Mouse (Mus musculus) testis, adult 2 months (tissue): Measurements from ENCODE around the gene B020004J07Rik.
"Not testable (repeated sequence)": the region's sequence is repeated elsewhere in the genome, so short reads cannot be mapped to it uniquely, and the experiment has no call there.

Experiments
- CTCF ChIP-seq: fragments of 200-500 bp; IDR thresholded peaks from 2 replicates; pipeline ENCODE4 v1.5.1; 2012; ENCODE audit warnings: low read depth, mild to moderate bottlenecking, inconsistent platforms, low read length, moderate library complexity; ENCODE audit not compliant: control insufficient read depth, insufficient read depth, insufficient replicate concordance
- POLR2A ChIP-seq: fragments of 200-500 bp; IDR thresholded peaks from 2 replicates; pipeline ENCODE4 v1.6.1; 2012; ENCODE audit warnings: low read depth, mild to moderate bottlenecking, inconsistent platforms, low read length, moderate library complexity; ENCODE audit not compliant: control insufficient read depth

DNA sequence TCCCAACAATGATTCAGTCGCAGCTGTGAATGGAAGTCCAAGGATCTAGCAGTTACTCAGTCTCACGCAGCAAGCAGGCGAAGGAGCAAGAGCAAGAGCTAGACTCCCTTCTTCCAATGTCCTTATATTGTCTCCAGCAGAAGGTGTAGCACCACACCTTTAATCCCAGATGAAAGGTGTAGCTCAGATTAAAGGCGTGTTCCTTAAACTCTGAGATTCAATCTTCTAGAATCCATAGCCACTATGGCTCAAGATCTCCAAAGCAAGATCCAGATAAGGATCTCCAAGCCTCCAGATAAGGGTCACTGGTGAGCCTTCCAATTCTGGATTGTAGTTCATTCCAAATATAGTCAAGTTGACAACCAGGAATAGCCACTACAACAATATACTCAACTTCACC is at the start of gene B020004J07Rik:
- not testable (repeated sequence) for TF ChIP-seq POLR2A, CTCF
